Mouse (Mus musculus): Measurements from ENCODE around the gene Scarf1. TPM values are rescaled to one million over a fixed set of nuclear protein-coding genes. Genes with fewer than 3 reads are reported as not detected.
A peak's percentile ranks its signal among the peaks of the same experiment; 100 is the strongest.

Gene Scarf1
- total RNA-seq (2021): 1 to 10 TPM; 1.4 to 1.6 TPM

DNA sequence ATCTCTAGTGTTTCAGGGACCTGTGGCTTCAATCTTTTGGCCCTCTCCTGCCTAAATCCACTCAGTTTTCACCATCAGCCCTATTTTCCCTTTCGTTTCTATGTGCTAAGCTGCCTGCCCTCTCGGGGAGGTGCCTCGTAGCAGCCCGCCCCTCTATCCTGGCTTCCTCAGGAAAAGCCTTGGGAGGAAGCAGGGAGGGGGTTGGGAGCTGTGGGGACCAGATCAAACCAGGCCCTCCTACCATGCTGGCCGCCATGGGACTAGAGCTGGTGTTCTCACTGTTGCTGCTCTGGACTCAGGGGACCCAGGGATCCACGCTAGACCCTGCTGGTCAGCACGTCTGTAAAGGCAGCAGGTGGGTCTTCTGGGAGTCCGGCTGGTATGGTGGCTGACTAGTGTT is at the start of gene Scarf1:
Gene Scarf1 (plus strand): TSS at position 205 of the 400 bp plus-strand sequence.
- DNase-seq (ENCODE audit: extremely low spot score in 1 of 2, low spot score in 1 of 2): no peak

DNA sequence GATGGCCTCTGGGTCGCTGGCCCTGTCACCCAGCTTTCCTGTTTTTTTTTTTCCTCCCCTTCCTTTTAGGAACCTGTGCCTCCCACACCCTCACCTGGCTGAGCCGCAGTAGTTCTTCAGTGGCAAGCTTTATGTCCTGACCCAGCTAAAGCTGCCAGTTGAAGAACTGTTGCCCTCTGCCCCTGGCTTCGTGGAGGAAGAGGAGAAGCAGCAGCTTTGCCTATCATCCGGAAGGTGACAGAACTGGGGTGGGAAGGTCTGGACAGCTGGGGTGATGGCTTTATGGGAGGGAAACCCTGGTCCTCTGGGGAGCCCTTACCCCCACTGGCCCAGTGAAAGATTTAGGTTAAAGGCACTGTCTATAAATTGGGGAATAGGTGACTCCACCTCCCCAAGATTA is 49.7 kb upstream of the Scarf1 start:
- DNase-seq (ENCODE audit: extremely low spot score in 1 of 2, low spot score in 1 of 2): no peak

DNA sequence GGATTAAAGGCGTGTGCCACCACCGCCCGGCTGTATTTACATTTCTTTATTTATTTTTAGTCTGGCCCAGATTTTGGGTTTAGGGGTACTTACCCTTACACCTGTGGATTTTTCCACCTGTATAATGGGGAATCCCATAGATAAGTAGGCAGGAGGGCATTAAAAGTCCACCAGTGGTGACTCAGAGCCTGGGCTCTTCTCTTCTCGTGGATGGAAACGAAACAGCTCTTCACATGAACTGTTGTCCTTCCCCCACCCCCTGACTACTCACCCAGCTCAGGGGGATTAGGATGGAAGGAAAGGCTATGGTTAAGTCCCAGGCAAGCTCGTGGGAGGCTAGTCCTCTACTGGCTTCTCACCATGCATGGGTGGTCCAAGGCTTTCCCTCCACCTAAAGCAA is 48.9 kb upstream of the Scarf1 start:
- no peak for DNase-seq (ENCODE audit: extremely low spot score in 1 of 2, low spot score in 1 of 2)

- DNase-seq (ENCODE audit: extremely low spot score in 1 of 2, low spot score in 1 of 2): no peak
Observed at GRCm38 (mm10) chr11:75465051-75465450, 48.3 kb upstream of the Scarf1 start.

DNA sequence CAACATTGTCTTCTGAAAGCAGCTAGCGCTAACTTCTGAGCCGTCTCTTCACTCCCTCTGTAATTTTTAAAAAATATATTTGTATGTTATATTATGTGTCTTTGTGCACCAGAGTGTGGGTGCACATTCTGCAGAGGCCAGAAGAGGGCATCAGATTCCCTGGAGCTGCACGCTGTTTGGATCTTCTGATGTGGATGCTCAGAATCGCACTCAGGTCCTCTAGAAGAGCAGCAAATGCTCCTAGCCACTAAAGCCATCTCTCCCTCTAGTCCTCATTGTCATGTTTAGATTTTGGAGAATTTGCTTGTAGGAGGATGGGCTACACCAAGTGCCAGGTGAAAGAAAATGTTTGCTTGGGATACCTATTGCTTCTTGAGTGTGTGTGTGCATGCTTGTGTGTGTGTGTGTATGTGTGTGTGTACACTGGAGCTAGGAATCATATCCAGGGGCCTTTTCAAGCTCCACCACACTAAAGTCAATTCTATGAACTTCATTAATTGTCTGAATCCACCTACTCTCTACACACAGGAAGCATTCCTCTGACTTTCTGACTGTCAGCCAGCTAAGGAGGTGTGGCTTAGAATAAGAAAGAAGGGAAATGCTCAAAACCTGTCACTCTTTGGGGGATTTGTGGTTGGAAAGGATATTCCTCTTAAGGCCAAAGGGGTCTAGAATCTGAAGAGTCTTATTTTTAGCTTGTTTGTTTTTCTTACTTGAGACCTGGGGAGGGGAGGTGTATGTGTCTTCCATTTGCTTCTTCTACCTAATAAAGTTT is 46.4 kb upstream of the Scarf1 start:
- DNase-seq (ENCODE audit: extremely low spot score in 1 of 2, low spot score in 1 of 2): no peak

DNA sequence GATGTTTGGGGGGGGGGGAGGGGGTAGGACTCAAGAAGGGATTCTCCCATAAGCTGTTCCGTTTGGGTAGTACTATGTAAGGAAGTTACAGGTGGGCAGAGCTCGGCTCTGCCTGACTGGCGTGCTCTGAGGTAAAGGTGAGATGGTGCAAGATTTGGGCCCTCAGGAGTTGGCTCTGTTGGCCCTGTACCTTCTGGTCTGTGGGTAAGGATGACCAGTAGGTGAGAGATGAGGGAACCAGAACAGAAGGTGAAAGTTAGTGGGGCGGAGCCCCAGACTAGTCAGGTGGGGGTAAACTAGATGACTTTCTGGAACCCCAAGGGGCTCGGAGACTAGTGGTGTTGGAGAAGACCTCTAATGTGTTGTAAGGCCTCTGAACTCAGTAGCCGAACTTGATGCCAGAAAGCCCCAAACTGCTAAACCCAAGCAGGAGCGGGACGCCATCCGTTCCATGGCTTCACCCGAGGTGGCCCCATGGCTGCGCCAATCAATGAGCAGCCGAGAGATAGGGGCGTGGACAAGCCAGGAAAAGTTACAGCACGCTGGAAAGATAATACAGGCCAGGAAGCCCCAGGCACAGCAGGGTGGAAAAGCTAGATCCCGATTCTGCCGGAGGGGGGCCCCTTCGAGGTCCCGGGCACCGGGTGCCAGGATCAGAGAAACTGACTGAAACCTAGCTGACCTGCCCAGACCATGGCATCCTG is 45.7 kb upstream of the Scarf1 start:
- DNase-seq (ENCODE audit: extremely low spot score in 1 of 2, low spot score in 1 of 2): no peak

GRCm38 (mm10) chr11:75468410-75468809 is 44.9 kb upstream of the Scarf1 start:
- no peak for DNase-seq (ENCODE audit: extremely low spot score in 1 of 2, low spot score in 1 of 2)

DNA sequence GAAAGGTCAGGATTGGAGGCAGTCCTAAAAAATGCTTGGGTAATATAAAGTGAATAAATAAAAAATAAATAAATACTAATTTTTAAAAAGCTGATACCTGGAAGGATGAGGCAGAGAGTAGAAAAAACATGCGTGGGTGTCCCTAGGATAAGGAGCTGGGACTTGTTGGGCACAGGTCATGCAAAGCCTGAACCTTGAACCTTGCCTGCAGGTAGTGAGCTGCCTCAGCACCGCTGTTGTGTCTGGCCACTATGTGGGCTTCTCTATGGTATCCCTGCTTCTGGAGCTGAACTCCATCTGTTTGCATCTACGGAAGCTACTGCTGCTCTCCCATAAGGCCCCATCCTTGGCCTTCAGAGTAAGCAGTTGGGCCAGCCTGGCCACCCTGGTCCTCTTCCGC is 44.1 kb upstream of the Scarf1 start:
- DNase-seq (ENCODE audit: extremely low spot score in 1 of 2, low spot score in 1 of 2): no peak

DNA sequence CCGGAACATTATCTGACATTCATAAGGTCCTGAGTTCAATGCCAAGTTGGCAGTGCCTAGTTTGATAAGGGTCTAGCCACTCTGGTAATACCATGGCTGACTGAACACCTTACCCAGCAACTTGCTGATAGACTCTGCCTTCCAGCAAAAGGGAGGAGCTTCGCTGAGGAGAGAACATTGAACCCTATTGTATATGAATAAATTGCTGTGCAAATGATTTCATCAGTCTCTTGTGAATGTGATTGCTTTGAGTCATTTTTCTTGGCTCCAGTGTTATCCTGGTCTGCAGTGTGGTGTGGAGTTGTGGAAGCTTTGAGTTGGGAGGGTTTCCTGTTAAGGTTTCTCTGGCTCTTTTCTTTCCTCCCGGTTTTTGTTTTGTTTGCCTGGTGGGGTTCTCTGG is 42.7 kb upstream of the Scarf1 start:
- no peak for DNase-seq (ENCODE audit: extremely low spot score in 1 of 2, low spot score in 1 of 2)

GRCm38 (mm10) chr11:75472469-75473081 is 40.8 kb upstream of the Scarf1 start:
- DNase-seq (ENCODE audit: extremely low spot score in 1 of 2, low spot score in 1 of 2): no peak

DNA sequence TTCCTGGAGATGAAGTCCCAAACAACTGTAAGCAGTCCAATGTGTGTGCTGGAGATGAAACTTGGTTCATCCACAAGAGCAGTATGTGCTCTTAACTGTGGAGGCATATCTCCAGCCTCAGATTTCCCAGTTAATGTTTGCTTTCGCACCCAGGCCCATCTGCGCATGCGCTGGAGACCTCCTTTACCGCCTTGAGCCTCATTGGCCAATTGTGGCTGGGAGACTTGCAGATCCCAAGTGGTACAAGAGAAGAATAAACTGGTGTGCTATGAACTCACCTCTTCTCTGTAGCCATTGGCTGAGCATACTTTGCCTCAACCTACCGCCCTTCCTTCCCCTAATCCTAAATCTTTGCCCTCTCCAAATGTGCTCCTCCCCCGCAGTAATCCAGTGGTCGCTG is 40.0 kb upstream of the Scarf1 start:
- DNase-seq (ENCODE audit: extremely low spot score in 1 of 2, low spot score in 1 of 2): no peak

- no peak for DNase-seq (ENCODE audit: extremely low spot score in 1 of 2, low spot score in 1 of 2)
Observed at GRCm38 (mm10) chr11:75486192-75486591, 27.1 kb upstream of the Scarf1 start.

GRCm38 (mm10) chr11:75486601-75487285 is 26.6 kb upstream of the Scarf1 start, which contains the start of gene Prpf8:
Gene Prpf8, plus strand, starts transcription at chr11:75486816.
- peak; percentile 94 to 95 for DNase-seq (ENCODE audit: extremely low spot score in 1 of 2, low spot score in 1 of 2)

- no peak for DNase-seq (ENCODE audit: extremely low spot score in 1 of 2, low spot score in 1 of 2)
Observed at GRCm38 (mm10) chr11:75487496-75487895, 25.8 kb upstream of the Scarf1 start.

- no peak for DNase-seq (ENCODE audit: extremely low spot score in 1 of 2, low spot score in 1 of 2)
Observed at GRCm38 (mm10) chr11:75494296-75495049, 18.9 kb upstream of the Scarf1 start.

GRCm38 (mm10) chr11:75498126-75498525 is 15.2 kb upstream of the Scarf1 start:
- no peak for DNase-seq (ENCODE audit: extremely low spot score in 1 of 2, low spot score in 1 of 2)

- no peak for DNase-seq (ENCODE audit: extremely low spot score in 1 of 2, low spot score in 1 of 2)
Observed at GRCm38 (mm10) chr11:75508162-75508561, 5.2 kb upstream of the Scarf1 start.

DNA sequence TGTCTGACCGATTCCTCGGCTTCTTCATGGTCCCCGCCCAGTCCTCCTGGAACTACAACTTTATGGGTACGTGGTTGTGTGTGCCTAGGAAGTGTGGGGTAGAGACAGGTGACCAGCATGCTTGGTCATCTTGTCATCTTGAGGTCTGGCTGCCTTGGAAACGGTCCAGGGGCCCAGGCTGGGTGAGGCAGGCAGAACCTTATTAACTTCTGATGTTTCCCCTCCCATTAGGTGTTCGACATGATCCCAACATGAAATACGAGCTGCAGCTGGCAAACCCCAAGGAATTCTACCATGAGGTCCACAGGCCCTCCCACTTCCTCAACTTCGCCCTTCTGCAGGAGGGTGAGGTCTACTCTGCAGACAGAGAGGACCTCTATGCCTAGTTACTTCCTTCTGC is 4.4 kb upstream of the Scarf1 start:
- DNase-seq (ENCODE audit: extremely low spot score in 1 of 2, low spot score in 1 of 2): no peak

- peak; percentile 42 to 57 for DNase-seq (ENCODE audit: extremely low spot score in 1 of 2, low spot score in 1 of 2)
Observed at GRCm38 (mm10) chr11:75509741-75510626, 3.4 kb upstream of the Scarf1 start, which contains the start of gene Rilp. Gene Rilp, plus strand, starts transcription at chr11:75510094.

Measured in layer of hippocampus, postnatal 25 days (tissue).